12 mouse cellular contexts compared by ENCODE assay signal in genomic region chr6:34013469-34013868, GRCm38 (mm10). TPM values are rescaled to one million over a fixed set of nuclear protein-coding genes. Genes with fewer than 3 reads are reported as not detected.
"Had no signal": no experiment of that assay in that cellular context is flagged by ENCODE, and none has a peak within 500 bp of the region (broad histone marks: within the 10 kb centered on the region; RNA-seq: fewer than 3 reads in every experiment).

No protein-coding gene starts in this region.

- H3K9ac ChIP-seq: limb, embryonic 15.5 days; liver, embryonic 12.5 days; lung, embryonic 15.5 days had no signal

- H3K9me3 ChIP-seq: limb, embryonic 15.5 days; lung, embryonic 15.5 days had no signal

- DNase-seq: kidney, postnatal 25 days; lung, postnatal 14 days; thymus, postnatal 4 days had no signal

- H3K4me1 ChIP-seq: limb, embryonic 15.5 days; liver, embryonic 12.5 days; lung, embryonic 15.5 days; megakaryocyte, embryonic 14.5 days had no signal

- H3K27me3 ChIP-seq: limb, embryonic 15.5 days; liver, embryonic 12.5 days; lung, embryonic 15.5 days; megakaryocyte, embryonic 14.5 days had no signal

- H3K4me3 ChIP-seq: left cerebral cortex, adult 2 months; limb, embryonic 15.5 days; liver, embryonic 12.5 days; lung, embryonic 15.5 days had no signal

- H3K27ac ChIP-seq: left cerebral cortex, adult 2 months; limb, embryonic 15.5 days; liver, embryonic 12.5 days; lung, embryonic 15.5 days; macrophage; stomach, postnatal 0 days had no signal

- ATAC-seq: liver, embryonic 12.5 days had no signal

- H3K4me2 ChIP-seq: limb, embryonic 15.5 days; liver, embryonic 12.5 days; lung, embryonic 15.5 days; midbrain, embryonic 11.5 days had no signal

- H3K36me3 ChIP-seq: limb, embryonic 15.5 days; liver, embryonic 12.5 days; lung, embryonic 15.5 days had no signal

RNA-seq across cellular contexts. Expression of gene Lrguk, which starts 15.8 kb away (rescaled TPM):
- total RNA-seq: monocyte, adult 5-6 weeks had no signal
